ENCODE assay signal across 11 mouse cellular contexts in the genomic region with DNA sequence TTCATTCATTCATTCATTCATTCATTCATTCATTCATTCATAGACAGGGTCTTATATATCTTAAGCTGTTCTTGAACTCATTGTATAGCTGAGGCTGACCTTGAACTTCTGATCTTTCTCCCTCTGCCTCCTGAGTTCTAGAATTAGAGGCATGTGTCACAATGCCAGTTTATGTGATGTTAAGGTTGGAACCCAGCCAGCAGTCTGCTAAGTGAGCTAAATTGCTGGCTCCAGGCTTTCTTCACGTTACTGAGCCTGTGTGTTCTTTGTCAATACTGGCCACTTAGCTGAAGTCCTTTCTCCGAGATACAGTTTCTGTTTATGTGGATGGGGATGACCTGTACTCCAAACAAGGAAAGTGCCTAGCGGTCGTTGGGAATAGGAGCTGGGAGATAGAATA.
DNase-seq lines count a peak whose midpoint lies in the region; ATAC-seq lines count a peak whose summit lies in the region.
"Had no signal": no experiment of that assay in that cellular context is flagged by ENCODE, and none has a peak within 500 bp of the region (broad histone marks: within the 10 kb centered on the region; RNA-seq: fewer than 3 reads in every experiment).

No protein-coding gene starts in this region.

- H3K9me3 ChIP-seq in heart, embryonic 13.5 days, result no peaks in the 10 kb centered on the region
- H3K9me3 ChIP-seq in heart, embryonic 10.5 days, result no peaks in the 10 kb centered on the region
- H3K9me3 ChIP-seq: kidney, embryonic 15.5 days; liver, embryonic 13.5 days had no signal

- no peak for ATAC-seq in heart, embryonic 13.5 days (ENCODE audit: extremely low read depth, insufficient number of reproducible peaks, low FRiP score, low TSS enrichment)

- no peak overlapping the region for H3K4me2 ChIP-seq in heart, embryonic 13.5 days
- H3K4me2 ChIP-seq: kidney, embryonic 15.5 days; liver, embryonic 13.5 days had no signal

- H3K27ac ChIP-seq in heart, embryonic 13.5 days (replicated peaks), result peak overlapping the region; percentile 93
- no peak overlapping the region for H3K27ac ChIP-seq in heart, embryonic 10.5 days
- H3K27ac ChIP-seq: kidney, embryonic 15.5 days; liver, embryonic 13.5 days had no signal

- H3K4me3 ChIP-seq in heart, embryonic 13.5 days, result no peak overlapping the region
- no peak overlapping the region for H3K4me3 ChIP-seq in heart, embryonic 10.5 days
- H3K4me3 ChIP-seq: kidney, embryonic 15.5 days; liver, embryonic 13.5 days had no signal

- H3K9ac ChIP-seq in heart, embryonic 13.5 days, result no peak overlapping the region
- H3K9ac ChIP-seq: kidney, embryonic 15.5 days; liver, embryonic 13.5 days had no signal

- whole genome bisulfite sequencing in heart, embryonic 13.5 days, result 35% methylated on average over 4 of the region's 4 CpGs
- WGBS in heart, embryonic 10.5 days, result 76% methylated on average over 4 of the region's 4 CpGs

- H3K36me3 ChIP-seq in heart, embryonic 13.5 days, result peaks cover 100% of the 10 kb centered on the region
- H3K36me3 ChIP-seq in heart, embryonic 10.5 days, result peaks cover 100% of the 10 kb centered on the region

- no peaks in the 10 kb centered on the region for H3K27me3 ChIP-seq in heart, embryonic 13.5 days (replicated peaks)
- no peaks in the 10 kb centered on the region for H3K27me3 ChIP-seq in heart, embryonic 10.5 days (ENCODE audit: insufficient read depth, poor library complexity, severe bottlenecking)
- H3K27me3 ChIP-seq: CH12.LX; kidney, embryonic 15.5 days; liver, embryonic 13.5 days had no signal

- peaks cover 44% of the 10 kb centered on the region for H3K4me1 ChIP-seq in heart, embryonic 13.5 days
- peaks cover 13% of the 10 kb centered on the region for H3K4me1 ChIP-seq in heart, embryonic 10.5 days
- H3K4me1 ChIP-seq: kidney, embryonic 15.5 days; liver, embryonic 13.5 days had no signal

- DNase-seq in adrenal gland, adult (ENCODE audit: inconsistent age in 2 of 2, low spot score in 1 of 2), result peak; percentile 27 to 71
- no peak for DNase-seq in adrenal gland, adult 18-20 months (ENCODE audit: low spot score in 2 of 2)
- DNase-seq in heart, embryonic 10.5 days (ENCODE audit: low spot score), result no peak
- DNase-seq in layer of hippocampus, adult 9-10 months (ENCODE audit: low spot score), result peak; percentile 18
- no peak for DNase-seq in layer of hippocampus, adult 8-10 months (ENCODE audit: low spot score in 2 of 2)
- peak; percentile 52 for DNase-seq in lung, postnatal 10 days
- DNase-seq in left cerebral cortex, adult 18-20 months (ENCODE audit: low spot score in 2 of 2), result no peak

Comparison
In these comparisons a context has a peak if more than half of its experiments do, and no peak if none do; other contexts are left out.
1. DNase-seq: peak in adrenal gland, adult (2 of 2), layer of hippocampus, adult 9-10 months (single experiment) and lung, postnatal 10 days (single experiment); none in adrenal gland, adult 18-20 months (0 of 2), heart, embryonic 10.5 days (single experiment), layer of hippocampus, adult 8-10 months (0 of 2) and left cerebral cortex, adult 18-20 months (0 of 2).